Mouse (Mus musculus) bone marrow, adult 2 months (tissue): ENCODE results near the gene Rab13.

Experiments
- CTCF ChIP-seq: fragments of 200-500 bp; IDR thresholded peaks from 2 replicates; pipeline ENCODE4 v1.5.1; 2011; ENCODE audit warnings: low read length, control low read depth; ENCODE audit not compliant: control insufficient read depth, insufficient read depth
- POLR2A ChIP-seq: fragments of 200-500 bp; IDR thresholded peaks from 2 replicates; pipeline ENCODE4 v1.6.1; 2011; ENCODE audit warnings: low read depth, mild to moderate bottlenecking, control low read depth, low read length, borderline replicate concordance; ENCODE audit not compliant: control insufficient read depth

DNA sequence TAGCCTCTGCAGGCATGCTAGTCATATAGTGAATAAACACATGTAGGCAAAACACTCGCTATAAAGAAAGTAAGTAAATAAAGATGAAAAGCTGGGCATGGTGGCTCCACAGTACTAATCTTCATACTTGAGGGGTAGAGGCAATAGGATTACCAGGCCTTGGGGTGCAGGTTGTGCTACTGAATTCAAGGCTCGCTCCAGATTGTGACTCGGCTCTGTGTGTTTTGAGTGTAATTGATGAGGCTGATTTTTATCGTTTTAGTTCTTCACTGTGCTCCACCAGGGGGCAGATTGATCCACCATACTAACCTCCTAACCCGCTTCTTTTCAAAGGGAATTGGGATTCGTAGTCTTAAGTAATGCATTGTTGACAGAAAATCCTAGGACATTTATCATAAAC, 6.6 kb downstream of the Rab13 start:
- TF ChIP-seq CTCF (no peak), POLR2A (no peak)
